Mouse (Mus musculus) liver, embryonic 14.5 days (tissue): Measurements from ENCODE around the gene Olfr1410. TPM values are rescaled to one million over a fixed set of nuclear protein-coding genes. Genes with fewer than 3 reads are reported as not detected.

Experiments
- ATAC-seq: fragments of 200-750 bp; cut with Nextera tagmentation; 2 replicates; pipeline ENCODE4 v1.8.0; 2017; ENCODE audit warnings: moderate number of reproducible peaks, mild to moderate bottlenecking, moderate library complexity; ENCODE audit not compliant: insufficient read depth
- DNase-seq, 3 experiments: peaks; one replicate each; pipeline ENCODE4 v3.0.0-alpha.2; 2012 to 2013; ENCODE audit warnings: low read depth in 3 of 3, low spot score in 3 of 3
- H3K27ac ChIP-seq: fragments of 300-500 bp; sonication (generic); 2 replicates; pipeline ENCODE4 v1.5.1; 2014; ENCODE audit warnings: moderate library complexity, mild to moderate bottlenecking, control low read depth, inconsistent platforms
- H3K27me3 ChIP-seq: fragments of 300-500 bp; sonication (generic); 2 replicates; pipeline ENCODE4 v1.6.1; 2014; ENCODE audit warnings: mild to moderate bottlenecking, low read length, moderate library complexity; ENCODE audit not compliant: control insufficient read depth, insufficient read depth
- H3K36me3 ChIP-seq: fragments of 300-500 bp; sonication (generic); replicated peaks from 2 replicates; pipeline ENCODE4 v1.6.1; 2014; ENCODE audit warnings: low read depth; ENCODE audit not compliant: control insufficient read depth, insufficient read depth
- H3K4me1 ChIP-seq, 2 experiments: fragments of 200-500 bp in 1 of 2; fragments of 300-500 bp in 1 of 2; sonication (generic) in 1 of 2; replicated peaks; 2 replicates each; pipeline ENCODE4 v1.6.1; 2012 to 2014; ENCODE audit warnings: antibody characterized with exemption in 1 of 2, inconsistent platforms in 1 of 2, low read length in 1 of 2; ENCODE audit not compliant: control insufficient read depth in 2 of 2, insufficient read depth in 2 of 2
- H3K4me2 ChIP-seq: fragments of 300-500 bp; sonication (generic); 2 replicates; pipeline ENCODE4 v1.6.1; 2014; ENCODE audit warnings: low read depth, mild to moderate bottlenecking, control low read depth, moderate library complexity
- H3K4me3 ChIP-seq, 2 experiments: fragments of 200-500 bp in 1 of 2; fragments of 300-500 bp in 1 of 2; sonication (generic) in 1 of 2; 2 replicates each; pipeline ENCODE4 v1.5.1; 2012 to 2014; ENCODE audit warnings: low read depth in 2 of 2, low read length in 2 of 2, mild to moderate bottlenecking in 2 of 2, control low read depth in 1 of 2, inconsistent platforms in 1 of 2, moderate library complexity in 1 of 2; ENCODE audit not compliant: insufficient read depth in 1 of 2
- H3K9ac ChIP-seq: fragments of 300-500 bp; sonication (generic); replicated peaks from 2 replicates; pipeline ENCODE4 v1.6.1; 2014; ENCODE audit warnings: mild to moderate bottlenecking, control low read depth, moderate library complexity
- H3K9me3 ChIP-seq: fragments of 300-500 bp; sonication (generic); 2 replicates; pipeline ENCODE4 v1.6.1; 2016; ENCODE audit warnings: low read length, mixed read lengths; ENCODE audit not compliant: control insufficient read depth
- CTCF ChIP-seq: IDR thresholded peaks from 2 replicates; pipeline ENCODE4 v1.5.1; 2016; ENCODE audit warnings: antibody characterized with exemption, low read depth, control low read depth
- EP300 ChIP-seq: IDR thresholded peaks from 2 replicates; pipeline ENCODE4 v1.6.1; 2016; ENCODE audit warnings: antibody characterized with exemption, low read depth
- WGBS: fragments of 180-500 bp; shearing (Covaris S2); extraction: QIAGEN DNeasy Blood & Tissue Kit; methylation state at CpG from one replicate; pipeline ENCODE4 v1.1.7; 2014; ENCODE audit not compliant: insufficient replicate concordance; 5-methylcytosine and 5-hydroxymethylcytosine counted together
- polyA plus RNA-seq, 2 experiments: library from polyadenylated mRNA; depleted of rRNA in 1 of 2; stranded (reverse) in 1 of 2; unstranded in 1 of 2; fragments of >200 nt; fragmentation: Nextera tagmentation in 1 of 2; extraction: Ambion mirVana in 1 of 2; gene quantifications; 2 replicates each; pipeline versions ENCODE4 v1.2.1 to v1.2.3; 2012 to 2014

The Olfr1410 gene
- not detected in 2 replicates for polyA plus RNA-seq (2012; rRNA removed)
- not detected in 2 replicates for polyA plus RNA-seq (2014; fragmentation: Nextera tagmentation; extraction: Ambion mirVana)

DNA sequence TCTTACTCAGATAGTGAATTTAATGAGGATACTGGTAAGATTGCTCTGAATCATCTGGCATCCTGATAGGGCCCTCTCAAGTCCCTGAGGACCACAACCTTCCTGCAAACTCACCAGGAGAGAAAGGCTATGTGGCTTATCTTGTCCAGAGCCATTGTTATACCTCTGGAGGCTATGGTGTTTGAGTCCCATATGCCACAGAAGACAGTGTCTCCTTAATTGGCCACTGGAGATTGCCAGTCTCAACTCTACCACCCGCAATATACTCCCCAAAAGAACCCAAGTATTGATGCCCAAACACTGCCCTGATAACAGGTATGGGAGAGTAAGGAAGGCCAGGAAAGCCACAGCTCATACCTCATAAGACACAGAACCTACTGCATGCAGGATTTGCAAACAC is at the start of gene Olfr1410:
TSS of gene Olfr1410 (plus strand) at position 301 of the 400 bp plus-strand sequence.
- Histone ChIP-seq H3K4me3 (no peak within 1 kb of the TSS), H3K36me3 (no peaks in the 10 kb centered on the region), H3K9me3 (no peaks in the 10 kb centered on the region), H3K27me3 (no peaks in the 10 kb centered on the region), H3K4me2 (no peak within 1 kb of the TSS), H3K9ac (no peak within 1 kb of the TSS), H3K27ac (no peak within 1 kb of the TSS), H3K4me1 (no peaks in the 10 kb centered on the region)
- TF ChIP-seq CTCF (no peak), EP300 (no peak)
- 52% methylated on average over 1 of the region's 1 CpGs for WGBS
- ATAC-seq = no peak
- DNase-seq = no peak

DNA sequence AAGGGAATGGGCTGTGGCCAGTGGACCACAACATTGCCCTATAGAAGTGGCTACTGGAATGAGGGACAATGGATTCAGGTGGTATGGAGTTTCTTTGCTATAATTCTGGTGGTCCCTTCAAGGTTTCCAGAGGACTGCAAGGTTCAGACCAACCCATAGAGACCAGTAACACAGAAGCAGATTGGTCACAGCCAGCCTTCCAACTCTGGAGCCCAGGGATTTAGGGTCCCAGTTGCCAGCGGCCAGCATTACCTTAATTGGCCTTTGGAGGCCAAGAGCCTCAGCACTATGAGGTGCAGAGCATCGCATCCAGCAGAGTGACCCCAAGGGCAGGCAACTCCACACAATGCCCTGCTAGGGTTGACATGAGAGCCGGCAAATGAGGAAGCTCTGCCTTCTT is 34.6 kb upstream of the Olfr1410 start, which contains the start of gene Olfr1413:
TSS of gene Olfr1413 (plus strand) at position 301 of the 400 bp plus-strand sequence.
- WGBS = 59% methylated on average over 3 of the region's 3 CpGs
- TF ChIP-seq EP300 (no peak), CTCF (no peak)
- no peak within 1 kb of the TSS for H3K27ac ChIP-seq
- no peaks in the 10 kb centered on the region for H3K36me3 ChIP-seq
- no peak for ATAC-seq
- H3K4me3 ChIP-seq = no peak within 1 kb of the TSS
- H3K9me3 ChIP-seq = no peaks in the 10 kb centered on the region
- no peak within 1 kb of the TSS for H3K4me2 ChIP-seq
- H3K27me3 ChIP-seq = no peaks in the 10 kb centered on the region
- no peak within 1 kb of the TSS for H3K9ac ChIP-seq
- no peak for DNase-seq
- H3K4me1 ChIP-seq = no peaks in the 10 kb centered on the region

DNA sequence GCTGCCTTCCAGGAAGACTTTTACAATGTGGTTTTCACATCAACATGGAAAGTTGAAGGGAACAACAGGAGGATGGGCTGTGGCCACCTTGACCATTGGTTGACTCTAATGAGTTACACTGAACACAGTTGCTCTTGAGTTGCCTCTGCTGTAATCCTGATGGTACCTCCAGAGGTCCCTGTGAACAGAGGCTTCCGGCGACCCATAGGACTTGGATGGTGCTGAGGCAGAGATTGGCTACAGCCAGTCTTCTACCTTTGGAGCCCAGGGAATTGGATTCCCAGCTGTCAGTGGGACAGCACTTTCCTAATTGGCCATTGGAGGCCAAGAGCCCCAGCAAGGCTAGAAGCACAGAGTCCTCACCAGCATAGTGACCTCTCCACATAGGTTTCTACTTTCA is 20.1 kb upstream of the Olfr1410 start, which contains the start of gene Olfr1412:
TSS of gene Olfr1412 (plus strand) at position 301 of the 400 bp plus-strand sequence.
- H3K36me3 ChIP-seq = no peaks in the 10 kb centered on the region
- H3K27me3 ChIP-seq = no peaks in the 10 kb centered on the region
- 68% methylated on average over 2 of the region's 2 CpGs for WGBS
- DNase-seq = no peak
- TF ChIP-seq EP300 = no peak
- TF ChIP-seq CTCF = no peak
- H3K27ac ChIP-seq = no peak within 1 kb of the TSS
- no peak within 1 kb of the TSS for H3K4me3 ChIP-seq
- no peaks in the 10 kb centered on the region for H3K9me3 ChIP-seq
- H3K9ac ChIP-seq = no peak within 1 kb of the TSS
- no peaks in the 10 kb centered on the region for H3K4me1 ChIP-seq
- H3K4me2 ChIP-seq = no peak within 1 kb of the TSS
- no peak for ATAC-seq

DNA sequence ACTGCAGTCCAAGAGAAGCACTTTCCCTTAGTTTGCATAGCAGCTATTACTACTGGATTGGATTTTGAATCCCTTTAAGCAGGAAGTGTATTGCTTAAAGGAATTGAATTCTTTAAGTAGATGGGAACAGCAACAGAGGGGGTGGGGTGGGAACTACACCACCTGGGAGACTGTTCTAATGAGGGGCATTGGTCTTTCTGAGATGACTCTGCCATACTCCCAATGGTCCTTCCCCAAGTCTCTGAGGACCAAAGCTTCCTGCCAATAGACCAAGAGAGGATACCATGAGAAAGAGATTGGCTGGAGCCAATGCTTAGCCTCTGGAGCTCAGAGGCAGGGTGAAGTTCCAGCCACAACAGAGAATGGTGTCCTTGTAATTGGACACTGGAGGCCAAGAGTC is 11.5 kb upstream of the Olfr1410 start, which contains the start of gene Olfr1411:
TSS of gene Olfr1411 (plus strand) at position 301 of the 400 bp plus-strand sequence.
- no peak within 1 kb of the TSS for H3K4me2 ChIP-seq
- H3K9me3 ChIP-seq = no peaks in the 10 kb centered on the region
- TF ChIP-seq CTCF (no peak), EP300 (no peak)
- no peak for ATAC-seq
- H3K4me1 ChIP-seq = no peaks in the 10 kb centered on the region
- no peak within 1 kb of the TSS for H3K9ac ChIP-seq
- no peaks in the 10 kb centered on the region for H3K27me3 ChIP-seq
- DNase-seq = no peak
- no peaks in the 10 kb centered on the region for H3K36me3 ChIP-seq
- no peak within 1 kb of the TSS for H3K4me3 ChIP-seq
- H3K27ac ChIP-seq = no peak within 1 kb of the TSS

DNA sequence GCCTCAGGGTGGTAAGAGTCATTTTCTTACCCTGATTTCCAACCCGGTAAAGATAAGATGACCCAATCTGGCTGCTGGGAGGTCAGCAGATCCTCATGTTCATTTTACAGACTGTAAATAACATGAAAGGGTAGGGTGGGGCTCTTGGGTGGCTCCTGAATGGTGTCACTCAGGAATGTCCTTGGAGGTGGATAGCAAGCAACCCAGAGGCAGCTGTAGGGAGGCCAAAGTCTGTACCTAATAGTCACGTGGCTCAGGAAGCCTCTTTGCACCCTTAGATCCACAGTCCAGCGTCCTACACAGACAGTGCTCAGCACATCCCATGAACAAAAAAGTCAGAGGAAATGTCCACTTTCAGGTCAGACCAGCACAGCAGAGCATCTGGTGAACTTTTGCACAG is 9.6 kb upstream of the Olfr1410 start:
- H3K27ac ChIP-seq = no peak overlapping the region
- no peaks in the 10 kb centered on the region for H3K27me3 ChIP-seq
- TF ChIP-seq EP300 (no peak), CTCF (no peak)
- WGBS = 58% methylated on average over 3 of the region's 3 CpGs
- no peak overlapping the region for H3K4me3 ChIP-seq
- H3K9me3 ChIP-seq = no peaks in the 10 kb centered on the region
- ATAC-seq (no peak), DNase-seq (no peak)
- no peak overlapping the region for H3K4me2 ChIP-seq
- no peaks in the 10 kb centered on the region for H3K4me1 ChIP-seq
- no peaks in the 10 kb centered on the region for H3K36me3 ChIP-seq
- no peak overlapping the region for H3K9ac ChIP-seq
